Mouse (Mus musculus): Measurements from ENCODE around the gene Vgll4. TPM values are rescaled to one million over a fixed set of nuclear protein-coding genes. Genes with fewer than 3 reads are reported as not detected.

The Vgll4 gene
- polyA plus RNA-seq, 1 experiment from 2014 or later: 83.0 TPM

GRCm38 (mm10) chr6:115005351-115005890 lies 35.6 kb upstream of the Vgll4 start:
- Histone ChIP-seq H3K4me1 (ENCODE audit: control insufficient read depth, insufficient read depth, low read length) (no peaks in the 10 kb centered on the region), H3K4me3 (ENCODE audit: low read length) (no peak overlapping the region), H3K27ac (ENCODE audit: low read depth, low read length) (no peak overlapping the region), H3K4me2 (replicated peaks; ENCODE audit: low read depth, low read length) (no peak overlapping the region), H3K9me3 (ENCODE audit: control insufficient read depth, low read length) (no peaks in the 10 kb centered on the region), H3K36me3 (ENCODE audit: control insufficient read depth, insufficient read depth, low read length) (peaks cover 8% of the 10 kb centered on the region; the same call in 1 of the 2 replicates), H3K9ac (ENCODE audit: low read depth, low read length) (no peak overlapping the region), H3K27me3 (ENCODE audit: control insufficient read depth, insufficient read depth, low read length) (no peaks in the 10 kb centered on the region)
- ATAC-seq (ENCODE audit: low FRiP score, low TSS enrichment): no peak
- 85% methylated on average over 8 of the region's 8 CpGs for WGBS

GRCm38 (mm10) chr6:115004636-115005035 lies 34.8 kb upstream of the Vgll4 start:
- no peak overlapping the region for H3K27ac ChIP-seq (ENCODE audit: low read depth, low read length)
- WGBS: 89% methylated on average over 8 of the region's 8 CpGs
- H3K9ac ChIP-seq (ENCODE audit: low read depth, low read length): no peak overlapping the region
- no peak for ATAC-seq (ENCODE audit: low FRiP score, low TSS enrichment)
- no peak overlapping the region for H3K4me2 ChIP-seq (replicated peaks; ENCODE audit: low read depth, low read length)
- H3K36me3 ChIP-seq (ENCODE audit: control insufficient read depth, insufficient read depth, low read length): peaks cover 6% of the 10 kb centered on the region; the same call in 1 of the 2 replicates
- no peaks in the 10 kb centered on the region for H3K9me3 ChIP-seq (ENCODE audit: control insufficient read depth, low read length)
- H3K4me3 ChIP-seq (ENCODE audit: low read length): no peak overlapping the region
- no peaks in the 10 kb centered on the region for H3K4me1 ChIP-seq (ENCODE audit: control insufficient read depth, insufficient read depth, low read length)
- no peaks in the 10 kb centered on the region for H3K27me3 ChIP-seq (ENCODE audit: control insufficient read depth, insufficient read depth, low read length)

- Histone ChIP-seq H3K9me3 (ENCODE audit: control insufficient read depth, low read length) (no peaks in the 10 kb centered on the region), H3K27me3 (ENCODE audit: control insufficient read depth, insufficient read depth, low read length) (no peaks in the 10 kb centered on the region), H3K9ac (ENCODE audit: low read depth, low read length) (no peak overlapping the region), H3K4me1 (ENCODE audit: control insufficient read depth, insufficient read depth, low read length) (no peaks in the 10 kb centered on the region), H3K27ac (ENCODE audit: low read depth, low read length) (no peak overlapping the region), H3K36me3 (ENCODE audit: control insufficient read depth, insufficient read depth, low read length) (no peaks in the 10 kb centered on the region; the same call in 1 of the 2 replicates), H3K4me3 (ENCODE audit: low read length) (no peak overlapping the region), H3K4me2 (replicated peaks; ENCODE audit: low read depth, low read length) (no peak overlapping the region)
- no peak for ATAC-seq (ENCODE audit: low FRiP score, low TSS enrichment)
- WGBS: 84% methylated on average over 16 of the region's 16 CpGs
Measured at GRCm38 (mm10) chr6:114998374-114999031, 28.7 kb upstream of the Vgll4 start.

- WGBS: 39% methylated on average over 5 of the region's 5 CpGs
Measured at GRCm38 (mm10) chr6:114997471-114997870, 27.7 kb upstream of the Vgll4 start.

DNA sequence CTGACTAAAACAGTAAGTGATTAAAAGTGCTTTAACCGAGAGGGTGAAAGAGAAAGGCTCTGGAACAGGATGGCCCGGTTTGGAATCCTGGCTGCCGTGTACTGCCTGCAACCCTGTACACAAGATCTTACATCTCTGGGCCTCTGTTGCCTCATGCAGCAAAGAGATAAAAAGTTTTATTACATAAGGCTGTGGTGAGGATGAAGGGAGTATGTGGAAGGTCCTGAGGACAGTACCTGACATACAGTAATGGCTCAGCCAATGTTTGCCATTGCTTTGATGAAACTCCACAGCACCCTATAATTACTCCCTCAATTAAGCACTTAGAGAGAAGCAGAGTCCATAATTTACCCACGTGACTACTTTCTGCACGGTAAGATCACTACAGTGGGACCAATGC lies 27.1 kb upstream of the Vgll4 start:
- Histone ChIP-seq H3K4me1 (ENCODE audit: control insufficient read depth, insufficient read depth, low read length) (no peaks in the 10 kb centered on the region), H3K4me2 (replicated peaks; ENCODE audit: low read depth, low read length) (no peak overlapping the region), H3K4me3 (ENCODE audit: low read length) (no peak overlapping the region), H3K9ac (ENCODE audit: low read depth, low read length) (no peak overlapping the region), H3K27me3 (ENCODE audit: control insufficient read depth, insufficient read depth, low read length) (no peaks in the 10 kb centered on the region), H3K36me3 (ENCODE audit: control insufficient read depth, insufficient read depth, low read length) (no peaks in the 10 kb centered on the region; the same call in 1 of the 2 replicates), H3K9me3 (ENCODE audit: control insufficient read depth, low read length) (no peaks in the 10 kb centered on the region), H3K27ac (ENCODE audit: low read depth, low read length) (no peak overlapping the region)
- 67% methylated on average over 5 of the region's 5 CpGs for WGBS
- no peak for ATAC-seq (ENCODE audit: low FRiP score, low TSS enrichment)

More at GRCm38 (mm10) chr6:114997471-114997870, 27.7 kb upstream of the Vgll4 start:
- no peak overlapping the region for H3K4me2 ChIP-seq (replicated peaks; ENCODE audit: low read depth, low read length)
- H3K9me3 ChIP-seq (ENCODE audit: control insufficient read depth, low read length): no peaks in the 10 kb centered on the region
- H3K27me3 ChIP-seq (ENCODE audit: control insufficient read depth, insufficient read depth, low read length): no peaks in the 10 kb centered on the region
- no peaks in the 10 kb centered on the region for H3K4me1 ChIP-seq (ENCODE audit: control insufficient read depth, insufficient read depth, low read length)
- H3K36me3 ChIP-seq (ENCODE audit: control insufficient read depth, insufficient read depth, low read length): no peaks in the 10 kb centered on the region; the same call in 1 of the 2 replicates
- ATAC-seq (ENCODE audit: low FRiP score, low TSS enrichment): no peak
- no peak overlapping the region for H3K27ac ChIP-seq (ENCODE audit: low read depth, low read length)
- no peak overlapping the region for H3K9ac ChIP-seq (ENCODE audit: low read depth, low read length)
- no peak overlapping the region for H3K4me3 ChIP-seq (ENCODE audit: low read length)

DNA sequence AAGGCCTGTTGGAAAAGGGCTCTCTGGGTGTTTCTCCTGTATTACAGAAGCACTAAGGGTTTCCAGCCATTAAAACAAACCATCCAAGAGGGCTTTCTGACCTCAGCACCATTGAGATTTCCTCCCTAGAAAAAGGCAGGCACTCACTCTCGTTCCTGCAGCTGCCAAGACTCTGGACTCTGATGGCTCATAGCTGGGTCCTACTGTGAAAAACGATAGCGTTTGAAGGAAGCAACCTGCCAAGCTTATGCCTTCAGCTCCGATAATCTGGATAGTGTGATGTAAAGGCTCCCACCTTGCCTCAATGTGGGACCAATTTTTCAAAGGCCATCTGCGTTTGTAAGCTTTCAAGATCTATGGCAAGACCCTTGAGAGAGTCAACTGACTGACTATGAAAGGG lies 24.3 kb upstream of the Vgll4 start:
- Histone ChIP-seq H3K36me3 (ENCODE audit: control insufficient read depth, insufficient read depth, low read length) (no peaks in the 10 kb centered on the region), H3K4me3 (ENCODE audit: low read length) (no peak overlapping the region), H3K4me2 (replicated peaks; ENCODE audit: low read depth, low read length) (no peak overlapping the region), H3K27me3 (ENCODE audit: control insufficient read depth, insufficient read depth, low read length) (no peaks in the 10 kb centered on the region), H3K9ac (ENCODE audit: low read depth, low read length) (no peak overlapping the region), H3K27ac (ENCODE audit: low read depth, low read length) (no peak overlapping the region), H3K4me1 (ENCODE audit: control insufficient read depth, insufficient read depth, low read length) (no peaks in the 10 kb centered on the region), H3K9me3 (ENCODE audit: control insufficient read depth, low read length) (no peaks in the 10 kb centered on the region)
- WGBS: 77% methylated on average over 5 of the region's 5 CpGs
- ATAC-seq (ENCODE audit: low FRiP score, low TSS enrichment): no peak

- Histone ChIP-seq H3K4me1 (ENCODE audit: control insufficient read depth, insufficient read depth, low read length) (no peaks in the 10 kb centered on the region), H3K9me3 (ENCODE audit: control insufficient read depth, low read length) (no peaks in the 10 kb centered on the region), H3K9ac (ENCODE audit: low read depth, low read length) (no peak overlapping the region), H3K27ac (ENCODE audit: low read depth, low read length) (no peak overlapping the region), H3K4me3 (ENCODE audit: low read length) (no peak overlapping the region), H3K27me3 (ENCODE audit: control insufficient read depth, insufficient read depth, low read length) (no peaks in the 10 kb centered on the region), H3K4me2 (replicated peaks; ENCODE audit: low read depth, low read length) (no peak overlapping the region), H3K36me3 (ENCODE audit: control insufficient read depth, insufficient read depth, low read length) (no peaks in the 10 kb centered on the region)
- 71% methylated on average over 8 of the region's 8 CpGs for WGBS
- ATAC-seq (ENCODE audit: low FRiP score, low TSS enrichment): no peak
Measured at GRCm38 (mm10) chr6:114993659-114994058, 23.9 kb upstream of the Vgll4 start.

GRCm38 (mm10) chr6:114991909-114992308 lies 22.1 kb upstream of the Vgll4 start:
- Histone ChIP-seq H3K4me1 (ENCODE audit: control insufficient read depth, insufficient read depth, low read length) (no peaks in the 10 kb centered on the region), H3K4me3 (ENCODE audit: low read length) (no peak overlapping the region), H3K9me3 (ENCODE audit: control insufficient read depth, low read length) (no peaks in the 10 kb centered on the region), H3K9ac (ENCODE audit: low read depth, low read length) (no peak overlapping the region), H3K27ac (ENCODE audit: low read depth, low read length) (no peak overlapping the region), H3K27me3 (ENCODE audit: control insufficient read depth, insufficient read depth, low read length) (no peaks in the 10 kb centered on the region), H3K4me2 (replicated peaks; ENCODE audit: low read depth, low read length) (no peak overlapping the region), H3K36me3 (ENCODE audit: control insufficient read depth, insufficient read depth, low read length) (no peaks in the 10 kb centered on the region)
- WGBS: 73% methylated on average over 4 of the region's 4 CpGs
- ATAC-seq (ENCODE audit: low FRiP score, low TSS enrichment): no peak

DNA sequence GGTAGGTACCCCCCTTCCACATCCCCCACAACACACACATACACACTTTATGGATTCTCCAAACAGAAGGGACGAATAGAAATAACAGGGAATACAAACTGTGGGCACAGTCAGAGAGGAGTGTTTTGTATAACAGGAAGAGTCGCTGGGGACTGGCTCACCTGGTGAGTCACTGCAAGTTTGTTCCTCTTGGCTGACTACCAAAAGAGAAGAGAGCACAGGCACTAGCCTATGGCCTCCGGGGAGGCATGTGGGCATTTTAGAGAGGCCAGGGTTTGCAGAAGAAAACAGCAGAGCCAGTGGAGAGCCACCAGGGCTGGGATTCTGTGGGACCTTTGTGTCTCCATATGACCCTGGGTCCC lies 18.8 kb upstream of the Vgll4 start:
- H3K9ac ChIP-seq (ENCODE audit: low read depth, low read length): no peak overlapping the region
- H3K4me1 ChIP-seq (ENCODE audit: control insufficient read depth, insufficient read depth, low read length): no peaks in the 10 kb centered on the region
- no peak overlapping the region for H3K4me3 ChIP-seq (ENCODE audit: low read length)
- 72% methylated on average over 3 of the region's 3 CpGs for WGBS
- no peaks in the 10 kb centered on the region for H3K9me3 ChIP-seq (ENCODE audit: control insufficient read depth, low read length)
- no peaks in the 10 kb centered on the region for H3K27me3 ChIP-seq (ENCODE audit: control insufficient read depth, insufficient read depth, low read length)
- ATAC-seq (ENCODE audit: low FRiP score, low TSS enrichment): peak; percentile 64; the same call in 1 of the 2 replicates
- peak overlapping the region; percentile 68; the same call in 1 of the 2 replicates for H3K27ac ChIP-seq (ENCODE audit: low read depth, low read length)
- H3K36me3 ChIP-seq (ENCODE audit: control insufficient read depth, insufficient read depth, low read length): no peaks in the 10 kb centered on the region
- no peak overlapping the region for H3K4me2 ChIP-seq (replicated peaks; ENCODE audit: low read depth, low read length)

Measured in kidney, embryonic 14.5 days (tissue).